Mouse (Mus musculus) hindbrain, embryonic 14.5 days (tissue): ENCODE data around the gene Mlh1. TPM values are rescaled to one million over a fixed set of nuclear protein-coding genes. Genes with fewer than 3 reads are reported as not detected.

Experiments
- ATAC-seq: fragments of 200-750 bp; cut with Nextera tagmentation; 2 replicates; pipeline ENCODE4 v1.8.0; 2017; ENCODE audit warnings: moderate number of reproducible peaks, mild to moderate bottlenecking, moderate TSS enrichment, moderate library complexity; ENCODE audit not compliant: low FRiP score
- DNase-seq: peaks from one replicate; pipeline ENCODE4 v3.0.0-alpha.2; 2015; ENCODE audit warnings: low spot score
- H3K27ac ChIP-seq: fragments of 300-500 bp; sonication (generic); 2 replicates; pipeline ENCODE4 v1.5.1; 2014; ENCODE audit warnings: mild to moderate bottlenecking, moderate library complexity
- H3K27me3 ChIP-seq: fragments of 300-500 bp; sonication (generic); 2 replicates; pipeline ENCODE4 v1.6.1; 2014; ENCODE audit warnings: mild to moderate bottlenecking, low read length, mixed read lengths; ENCODE audit not compliant: control insufficient read depth, insufficient read depth
- H3K36me3 ChIP-seq: fragments of 300-500 bp; sonication (generic); replicated peaks from 2 replicates; pipeline ENCODE4 v1.6.1; 2014; ENCODE audit not compliant: control insufficient read depth, insufficient read depth
- H3K4me1 ChIP-seq: fragments of 300-500 bp; sonication (generic); replicated peaks from 2 replicates; pipeline ENCODE4 v1.6.1; 2014; ENCODE audit warnings: antibody characterized with exemption, low read length, mixed read lengths; ENCODE audit not compliant: control insufficient read depth, insufficient read depth
- H3K4me2 ChIP-seq: fragments of 300-500 bp; sonication (generic); replicated peaks from 2 replicates; pipeline ENCODE4 v1.6.1; 2014; ENCODE audit warnings: mild to moderate bottlenecking, moderate library complexity
- H3K4me3 ChIP-seq: fragments of 300-500 bp; sonication (generic); replicated peaks from 2 replicates; pipeline ENCODE4 v1.5.1; 2014; ENCODE audit warnings: mild to moderate bottlenecking, low read length
- H3K9ac ChIP-seq: fragments of 300-500 bp; sonication (generic); 2 replicates; pipeline ENCODE4 v1.6.1; 2014
- H3K9me3 ChIP-seq: fragments of 300-500 bp; sonication (generic); 2 replicates; pipeline ENCODE4 v1.6.1; 2016; ENCODE audit warnings: low read length; ENCODE audit not compliant: control insufficient read depth
- WGBS: fragments of 180-500 bp; shearing (Covaris S2); extraction: QIAGEN DNeasy Blood & Tissue Kit; methylation state at CpG from one replicate; pipeline ENCODE4 v1.1.7; 2014; 5-methylcytosine and 5-hydroxymethylcytosine counted together
- polyA plus RNA-seq: library from polyadenylated mRNA; unstranded; fragments of >200 nt; fragmentation: Nextera tagmentation; extraction: Ambion mirVana; gene quantifications from 2 replicates; pipeline ENCODE4 v1.2.1, GENCODE M21; 2014

Gene Mlh1
- polyA plus RNA-seq, 1 experiment from 2014 or later, result 27.0 TPM

- DNase-seq (no peak), ATAC-seq (no peak)
- H3K9me3 ChIP-seq, result no peaks in the 10 kb centered on the region
- peak overlapping the region; percentile 87 for H3K4me2 ChIP-seq
- H3K4me1 ChIP-seq, result peaks cover 51% of the 10 kb centered on the region
- peak overlapping the region; percentile 91 for H3K9ac ChIP-seq
- H3K27me3 ChIP-seq, result no peaks in the 10 kb centered on the region
- peak overlapping the region; percentile 96 for H3K27ac ChIP-seq
- 6% methylated on average over 19 of the region's 19 CpGs for WGBS
- H3K36me3 ChIP-seq, result peaks cover 29% of the 10 kb centered on the region
- H3K4me3 ChIP-seq, result peak overlapping the region; percentile 83
Measured at GRCm38 (mm10) chr9:111272356-111272755, 765 bp upstream of the Mlh1 start.

GRCm38 (mm10) chr9:111271056-111271433, 546 bp downstream of the Mlh1 start:
- peak; percentile 70 for DNase-seq

GRCm38 (mm10) chr9:111270606-111271005, 985 bp downstream of the Mlh1 start:
- Histone ChIP-seq H3K27ac (peak overlapping the region; percentile 91), H3K4me1 (peaks cover 38% of the 10 kb centered on the region), H3K27me3 (no peaks in the 10 kb centered on the region), H3K36me3 (peaks cover 24% of the 10 kb centered on the region), H3K4me2 (peak overlapping the region; percentile 59), H3K9ac (peak overlapping the region; percentile 61), H3K9me3 (no peaks in the 10 kb centered on the region), H3K4me3 (peak overlapping the region; percentile 83)
- 12% methylated on average over 5 of the region's 5 CpGs for WGBS
- ATAC-seq, result no peak
- DNase-seq, result no peak

More at GRCm38 (mm10) chr9:111271056-111271433, 546 bp downstream of the Mlh1 start:
- Histone ChIP-seq H3K4me1 (peaks cover 42% of the 10 kb centered on the region), H3K9me3 (no peaks in the 10 kb centered on the region), H3K27ac (peak overlapping the region; percentile 91), H3K9ac (peak overlapping the region; percentile 61), H3K27me3 (no peaks in the 10 kb centered on the region), H3K4me3 (peak overlapping the region; percentile 83), H3K4me2 (peak overlapping the region; percentile 59), H3K36me3 (peaks cover 26% of the 10 kb centered on the region)
- 0% methylated on average over 32 of the region's 32 CpGs for WGBS
- peak; percentile 79 for ATAC-seq

- H3K4me1 ChIP-seq, result peaks cover 13% of the 10 kb centered on the region
- no peak overlapping the region for H3K9ac ChIP-seq
- H3K4me3 ChIP-seq, result no peak overlapping the region
- no peaks in the 10 kb centered on the region for H3K27me3 ChIP-seq
- DNase-seq (no peak), ATAC-seq (no peak)
- no peak overlapping the region for H3K27ac ChIP-seq
- H3K36me3 ChIP-seq, result peaks cover 28% of the 10 kb centered on the region
- WGBS, result 98% methylated on average over 2 of the region's 2 CpGs
- H3K9me3 ChIP-seq, result no peaks in the 10 kb centered on the region
- no peak overlapping the region for H3K4me2 ChIP-seq
Measured at GRCm38 (mm10) chr9:111267998-111268397, 3.6 kb downstream of the Mlh1 start.

GRCm38 (mm10) chr9:111261356-111261755, 10.2 kb downstream of the Mlh1 start:
- 96% methylated on average over 4 of the region's 4 CpGs for WGBS
- H3K4me2 ChIP-seq, result no peak overlapping the region
- H3K27me3 ChIP-seq, result no peaks in the 10 kb centered on the region
- H3K36me3 ChIP-seq, result peaks cover 57% of the 10 kb centered on the region
- DNase-seq, result no peak
- no peak overlapping the region for H3K4me3 ChIP-seq
- no peaks in the 10 kb centered on the region for H3K9me3 ChIP-seq
- H3K9ac ChIP-seq, result no peak overlapping the region
- no peak overlapping the region for H3K27ac ChIP-seq
- no peak for ATAC-seq
- H3K4me1 ChIP-seq, result no peaks in the 10 kb centered on the region

DNA sequence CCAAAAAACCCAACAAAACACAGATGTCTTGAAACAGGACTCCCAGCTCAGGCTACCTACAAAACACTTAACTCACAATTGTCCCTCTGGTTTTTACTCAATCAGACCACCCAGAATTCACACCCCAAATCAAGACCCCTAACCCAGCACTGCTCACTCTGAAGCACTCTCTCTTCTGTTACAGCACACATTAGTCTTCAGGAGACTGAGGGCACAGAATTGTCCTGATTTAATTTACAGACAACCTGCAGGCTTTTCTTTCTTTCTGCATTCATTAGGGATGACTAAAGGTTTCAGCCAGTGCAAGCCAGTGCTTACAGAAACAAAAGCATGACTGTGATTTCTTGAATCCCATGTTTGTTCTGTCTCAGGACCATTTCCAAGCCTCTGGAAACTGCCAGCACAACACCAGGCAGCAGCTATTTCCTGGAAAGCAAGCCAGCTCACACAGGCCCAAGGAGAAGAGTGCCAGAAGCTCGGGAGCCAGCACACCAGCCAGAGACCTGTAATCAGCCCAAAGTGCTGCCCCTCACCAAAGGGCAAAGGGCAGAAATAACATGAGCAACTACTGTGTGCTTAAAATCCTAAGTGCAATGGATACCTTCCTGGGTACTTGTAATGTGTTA, 11.1 kb downstream of the Mlh1 start:
- H3K27me3 ChIP-seq, result no peaks in the 10 kb centered on the region
- 54% methylated on average over 1 of the region's 1 CpGs for WGBS
- no peak overlapping the region for H3K27ac ChIP-seq
- H3K9ac ChIP-seq, result no peak overlapping the region
- H3K4me1 ChIP-seq, result no peaks in the 10 kb centered on the region
- no peak overlapping the region for H3K4me3 ChIP-seq
- DNase-seq (no peak), ATAC-seq (peak; percentile 46; the same call in 1 of the 2 replicates)
- H3K36me3 ChIP-seq, result peaks cover 61% of the 10 kb centered on the region
- no peaks in the 10 kb centered on the region for H3K9me3 ChIP-seq
- no peak overlapping the region for H3K4me2 ChIP-seq

GRCm38 (mm10) chr9:111252161-111252869, 19.3 kb downstream of the Mlh1 start:
- H3K27me3 ChIP-seq, result no peaks in the 10 kb centered on the region
- no peaks in the 10 kb centered on the region for H3K9me3 ChIP-seq
- H3K4me2 ChIP-seq, result no peak overlapping the region
- DNase-seq, result no peak
- no peak overlapping the region for H3K27ac ChIP-seq
- ATAC-seq, result no peak
- H3K36me3 ChIP-seq, result peaks cover 79% of the 10 kb centered on the region
- 75% methylated on average over 7 of the region's 7 CpGs for WGBS
- no peaks in the 10 kb centered on the region for H3K4me1 ChIP-seq
- no peak overlapping the region for H3K9ac ChIP-seq
- no peak overlapping the region for H3K4me3 ChIP-seq

- no peak overlapping the region for H3K4me2 ChIP-seq
- no peak overlapping the region for H3K27ac ChIP-seq
- H3K4me3 ChIP-seq, result no peak overlapping the region
- WGBS, result 90% methylated on average over 3 of the region's 3 CpGs
- DNase-seq, result no peak
- no peak for ATAC-seq
- no peaks in the 10 kb centered on the region for H3K27me3 ChIP-seq
- no peaks in the 10 kb centered on the region for H3K9me3 ChIP-seq
- H3K9ac ChIP-seq, result no peak overlapping the region
- no peaks in the 10 kb centered on the region for H3K4me1 ChIP-seq
- peaks cover 62% of the 10 kb centered on the region for H3K36me3 ChIP-seq
Measured at GRCm38 (mm10) chr9:111247682-111248246, 23.8 kb downstream of the Mlh1 start.

DNA sequence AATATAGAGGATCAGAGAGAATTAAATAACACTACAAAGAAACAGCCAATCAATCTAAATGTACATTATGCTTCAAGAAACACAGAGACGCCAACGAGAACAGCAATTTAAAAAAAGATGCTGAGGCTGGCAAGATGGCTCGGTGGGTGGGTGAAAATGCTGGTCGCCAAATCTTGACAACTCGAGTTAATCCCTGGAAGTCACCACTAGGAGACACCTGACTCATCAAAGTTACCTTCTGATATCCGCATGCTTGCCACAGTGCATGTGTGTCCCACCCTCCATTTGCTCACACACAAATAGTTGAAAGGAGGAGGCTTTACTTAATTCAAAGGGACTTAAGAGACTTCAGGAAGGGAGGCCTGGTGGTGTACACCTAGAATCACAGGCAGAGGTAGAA, 26.0 kb downstream of the Mlh1 start:
- ATAC-seq (no peak), DNase-seq (no peak)
- Histone ChIP-seq H3K9ac (no peak overlapping the region), H3K9me3 (no peaks in the 10 kb centered on the region), H3K4me3 (no peak overlapping the region), H3K36me3 (peaks cover 55% of the 10 kb centered on the region), H3K4me1 (no peaks in the 10 kb centered on the region), H3K27ac (no peak overlapping the region), H3K27me3 (no peaks in the 10 kb centered on the region), H3K4me2 (no peak overlapping the region)
- 83% methylated on average over 6 of the region's 6 CpGs for WGBS
